Mouse (Mus musculus): Measurements from ENCODE around the gene B4galnt1. TPM values are rescaled to one million over a fixed set of nuclear protein-coding genes. Genes with fewer than 3 reads are reported as not detected.
"Not testable (repeated sequence)": the region's sequence is repeated elsewhere in the genome, so short reads cannot be mapped to it uniquely, and the experiment has no call there.

The B4galnt1 gene
- polyA plus RNA-seq, 1 experiment from 2014 or later, result 21.6 TPM

GRCm38 (mm10) chr10:127160728-127161127 is 4.3 kb upstream of the B4galnt1 start:
- Histone ChIP-seq H3K4me1 (replicated peaks; ENCODE audit: control insufficient read depth, insufficient read depth, low read length) (no peaks in the 10 kb centered on the region), H3K4me2 (no peak overlapping the region), H3K9ac (ENCODE audit: low read depth, low read length) (no peak overlapping the region), H3K27ac (ENCODE audit: low read depth, low read length) (no peak overlapping the region), H3K9me3 (ENCODE audit: control insufficient read depth, low read length) (no peaks in the 10 kb centered on the region), H3K4me3 (ENCODE audit: low read depth, low read length) (no peak overlapping the region), H3K36me3 (ENCODE audit: control insufficient read depth, insufficient read depth, low read length) (no peaks in the 10 kb centered on the region), H3K27me3 (replicated peaks; ENCODE audit: control insufficient read depth, insufficient read depth, low read length) (peaks cover 3% of the 10 kb centered on the region)
- WGBS, result 61% methylated on average over 3 of the region's 3 CpGs
- no peak for ATAC-seq (replicated peaks; ENCODE audit: low FRiP score)
- no peak for DNase-seq (ENCODE audit: low spot score)

- 41% methylated on average over 7 of the region's 7 CpGs for WGBS
- ATAC-seq (replicated peaks; ENCODE audit: low FRiP score), result not testable (repeated sequence)
These were observed 2.2 kb upstream of the B4galnt1 start for GRCm38 (mm10) chr10:127162771-127163261.

GRCm38 (mm10) chr10:127164190-127164589 is 835 bp upstream of the B4galnt1 start:
- H3K36me3 ChIP-seq (ENCODE audit: control insufficient read depth, insufficient read depth, low read length), result no peaks in the 10 kb centered on the region
- peaks cover 17% of the 10 kb centered on the region for H3K4me1 ChIP-seq (replicated peaks; ENCODE audit: control insufficient read depth, insufficient read depth, low read length)
- no peak overlapping the region for H3K9ac ChIP-seq (ENCODE audit: low read depth, low read length)
- no peak overlapping the region for H3K4me3 ChIP-seq (ENCODE audit: low read depth, low read length)
- peak overlapping the region; percentile 98 for H3K4me2 ChIP-seq
- WGBS, result 88% methylated on average over 4 of the region's 4 CpGs
- ATAC-seq (replicated peaks; ENCODE audit: low FRiP score) (no peak), DNase-seq (ENCODE audit: low spot score) (no peak)
- peaks cover 31% of the 10 kb centered on the region for H3K27me3 ChIP-seq (replicated peaks; ENCODE audit: control insufficient read depth, insufficient read depth, low read length)
- no peak overlapping the region for H3K27ac ChIP-seq (ENCODE audit: low read depth, low read length)
- no peaks in the 10 kb centered on the region for H3K9me3 ChIP-seq (ENCODE audit: control insufficient read depth, low read length)

More at GRCm38 (mm10) chr10:127162771-127163261, 2.2 kb upstream of the B4galnt1 start:
- H3K9me3 ChIP-seq (ENCODE audit: control insufficient read depth, low read length); H3K4me3 ChIP-seq (ENCODE audit: low read depth, low read length); DNase-seq (ENCODE audit: low spot score); H3K36me3 ChIP-seq (ENCODE audit: control insufficient read depth, insufficient read depth, low read length); H3K9ac ChIP-seq (ENCODE audit: low read depth, low read length); H3K27ac ChIP-seq (ENCODE audit: low read depth, low read length); H3K4me2 ChIP-seq: not testable (repeated sequence)
- Histone ChIP-seq H3K4me1 (replicated peaks; ENCODE audit: control insufficient read depth, insufficient read depth, low read length) (peaks cover 14% of the 10 kb centered on the region), H3K27me3 (replicated peaks; ENCODE audit: control insufficient read depth, insufficient read depth, low read length) (peaks cover 24% of the 10 kb centered on the region)

- 0% methylated on average over 40 of the region's 42 CpGs for WGBS
- no peaks in the 10 kb centered on the region for H3K36me3 ChIP-seq (ENCODE audit: control insufficient read depth, insufficient read depth, low read length)
These were observed 279 bp downstream of the B4galnt1 start for GRCm38 (mm10) chr10:127165354-127165653.

GRCm38 (mm10) chr10:127165654-127166403 is 804 bp downstream of the B4galnt1 start:
- peak overlapping the region; percentile 65 for H3K4me3 ChIP-seq (ENCODE audit: low read depth, low read length)
- peak; percentile 77 for ATAC-seq (replicated peaks; ENCODE audit: low FRiP score)
- H3K9ac ChIP-seq (ENCODE audit: low read depth, low read length), result peak overlapping the region; percentile 78
- peak; percentile 77 for DNase-seq (ENCODE audit: low spot score)
- peaks cover 29% of the 10 kb centered on the region for H3K4me1 ChIP-seq (replicated peaks; ENCODE audit: control insufficient read depth, insufficient read depth, low read length)
- peak overlapping the region; percentile 51; the same call in 1 of the 2 replicates for H3K27ac ChIP-seq (ENCODE audit: low read depth, low read length)
- under 1% methylated on average over 51 of the region's 56 CpGs for WGBS
- peaks cover 45% of the 10 kb centered on the region for H3K27me3 ChIP-seq (replicated peaks; ENCODE audit: control insufficient read depth, insufficient read depth, low read length)
- H3K36me3 ChIP-seq (ENCODE audit: control insufficient read depth, insufficient read depth, low read length), result no peaks in the 10 kb centered on the region
- no peaks in the 10 kb centered on the region for H3K9me3 ChIP-seq (ENCODE audit: control insufficient read depth, low read length)
- H3K4me2 ChIP-seq, result peak overlapping the region; percentile 98

More at GRCm38 (mm10) chr10:127165354-127165653, 279 bp downstream of the B4galnt1 start:
- peak; percentile 39 for ATAC-seq (replicated peaks; ENCODE audit: low FRiP score)
- Histone ChIP-seq H3K27ac (ENCODE audit: low read depth, low read length) (peak overlapping the region; percentile 51), H3K9ac (ENCODE audit: low read depth, low read length) (peak overlapping the region; percentile 78), H3K4me3 (ENCODE audit: low read depth, low read length) (peak overlapping the region; percentile 65), H3K9me3 (ENCODE audit: control insufficient read depth, low read length) (no peaks in the 10 kb centered on the region), H3K4me2 (peak overlapping the region; percentile 98), H3K4me1 (replicated peaks; ENCODE audit: control insufficient read depth, insufficient read depth, low read length) (peaks cover 26% of the 10 kb centered on the region), H3K27me3 (replicated peaks; ENCODE audit: control insufficient read depth, insufficient read depth, low read length) (peaks cover 43% of the 10 kb centered on the region)
- DNase-seq (ENCODE audit: low spot score), result no peak

GRCm38 (mm10) chr10:127166404-127166715 is 1.3 kb downstream of the B4galnt1 start:
- ATAC-seq (replicated peaks; ENCODE audit: low FRiP score), result no peak
- DNase-seq (ENCODE audit: low spot score), result no peak
- Histone ChIP-seq H3K27ac (ENCODE audit: low read depth, low read length) (peak overlapping the region; percentile 35; the same call in 1 of the 2 replicates), H3K9me3 (ENCODE audit: control insufficient read depth, low read length) (no peaks in the 10 kb centered on the region), H3K36me3 (ENCODE audit: control insufficient read depth, insufficient read depth, low read length) (no peaks in the 10 kb centered on the region), H3K4me2 (peak overlapping the region; percentile 98), H3K9ac (ENCODE audit: low read depth, low read length) (peak overlapping the region; percentile 78), H3K4me1 (replicated peaks; ENCODE audit: control insufficient read depth, insufficient read depth, low read length) (peaks cover 32% of the 10 kb centered on the region), H3K4me3 (ENCODE audit: low read depth, low read length) (peak overlapping the region; percentile 65), H3K27me3 (replicated peaks; ENCODE audit: control insufficient read depth, insufficient read depth, low read length) (peaks cover 45% of the 10 kb centered on the region)
- WGBS, result 4% methylated on average over 11 of the region's 11 CpGs

- peaks cover 49% of the 10 kb centered on the region for H3K27me3 ChIP-seq (replicated peaks; ENCODE audit: control insufficient read depth, insufficient read depth, low read length)
These were observed 2.0 kb downstream of the B4galnt1 start for GRCm38 (mm10) chr10:127166771-127167613.

GRCm38 (mm10) chr10:127167614-127168192 is 2.7 kb downstream of the B4galnt1 start:
- no peak overlapping the region for H3K4me3 ChIP-seq (ENCODE audit: low read depth, low read length)
- no peak overlapping the region for H3K9ac ChIP-seq (ENCODE audit: low read depth, low read length)
- no peaks in the 10 kb centered on the region for H3K9me3 ChIP-seq (ENCODE audit: control insufficient read depth, low read length)
- H3K36me3 ChIP-seq (ENCODE audit: control insufficient read depth, insufficient read depth, low read length), result no peaks in the 10 kb centered on the region
- WGBS, result 46% methylated on average over 10 of the region's 10 CpGs
- H3K4me1 ChIP-seq (replicated peaks; ENCODE audit: control insufficient read depth, insufficient read depth, low read length), result peaks cover 32% of the 10 kb centered on the region
- ATAC-seq (replicated peaks; ENCODE audit: low FRiP score) (no peak), DNase-seq (ENCODE audit: low spot score) (peak; percentile 31)
- H3K4me2 ChIP-seq, result peak overlapping the region; percentile 98
- H3K27me3 ChIP-seq (replicated peaks; ENCODE audit: control insufficient read depth, insufficient read depth, low read length), result peaks cover 49% of the 10 kb centered on the region
- no peak overlapping the region for H3K27ac ChIP-seq (ENCODE audit: low read depth, low read length)

More at GRCm38 (mm10) chr10:127166771-127167613, 2.0 kb downstream of the B4galnt1 start:
- Histone ChIP-seq H3K9ac (ENCODE audit: low read depth, low read length) (peak overlapping the region; percentile 78), H3K4me1 (replicated peaks; ENCODE audit: control insufficient read depth, insufficient read depth, low read length) (peaks cover 32% of the 10 kb centered on the region), H3K9me3 (ENCODE audit: control insufficient read depth, low read length) (no peaks in the 10 kb centered on the region), H3K27ac (ENCODE audit: low read depth, low read length) (no peak overlapping the region), H3K36me3 (ENCODE audit: control insufficient read depth, insufficient read depth, low read length) (no peaks in the 10 kb centered on the region), H3K4me2 (peak overlapping the region; percentile 98), H3K4me3 (ENCODE audit: low read depth, low read length) (peak overlapping the region; percentile 65)
- 20% methylated on average over 15 of the region's 15 CpGs for WGBS
- ATAC-seq (replicated peaks; ENCODE audit: low FRiP score), result no peak
- DNase-seq (ENCODE audit: low spot score), result no peak
